Mouse (Mus musculus) E14TG2a.4 (cell line): Measurements from ENCODE around the gene Swsap1.

Source experiments
- CTCF ChIP-seq: conservative IDR thresholded peaks from 2 replicates; pipeline ENCODE4 v1.5.1; 2014; ENCODE audit warnings: low read length
- NANOG ChIP-seq: IDR thresholded peaks from 2 replicates; pipeline ENCODE4 v1.6.1; 2014; ENCODE audit warnings: borderline replicate concordance, low read length, mixed read lengths
- POU5F1 ChIP-seq: IDR thresholded peaks from 2 replicates; pipeline ENCODE4 v1.6.1; 2014; ENCODE audit warnings: low read length, borderline replicate concordance

GRCm38 (mm10) chr9:21938234-21938855 lies 17.2 kb upstream of the Swsap1 start:
- TF ChIP-seq CTCF (no peak), NANOG (no peak), POU5F1 (no peak)
